Mouse (Mus musculus): ENCODE measurements around the gene Tsen15.

DNA sequence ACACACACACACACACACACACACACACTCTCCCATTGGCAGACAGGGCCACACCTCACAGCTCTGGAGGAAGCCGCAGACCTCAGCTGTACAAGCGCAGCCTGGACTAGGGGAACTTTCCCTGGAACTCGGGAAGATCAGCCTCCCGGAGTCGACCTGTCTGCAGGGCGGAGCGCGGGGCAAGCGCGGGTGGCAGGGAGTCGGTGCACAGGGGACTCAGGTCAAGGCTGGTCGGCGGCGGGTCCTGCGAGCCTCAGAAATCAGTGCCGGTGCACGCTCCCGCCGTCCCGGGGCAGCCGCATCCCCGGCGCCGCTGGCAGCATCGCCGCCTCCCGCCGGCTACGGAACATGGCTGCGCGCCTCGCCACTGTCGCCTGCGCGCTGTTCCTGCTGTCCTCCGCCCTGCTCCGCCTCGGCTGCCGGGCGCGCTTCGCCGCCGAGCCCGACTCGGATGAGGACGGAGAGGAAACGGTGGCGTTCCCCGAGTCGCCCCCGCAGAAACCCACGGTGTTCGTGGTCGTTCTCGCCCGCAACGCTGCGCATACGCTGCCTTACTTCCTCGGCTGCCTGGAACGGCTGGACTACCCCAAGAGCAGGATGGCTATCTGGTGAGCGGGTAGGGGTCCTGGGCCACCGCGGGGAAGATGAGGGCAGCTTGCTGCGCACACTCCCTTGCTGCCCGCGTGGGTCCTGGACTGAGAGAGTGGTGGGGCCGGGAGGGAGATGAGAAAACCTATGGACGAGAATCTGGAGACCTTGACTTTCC is 13.5 kb upstream of the Tsen15 start, which contains the start of gene Colgalt2:
- TF ChIP-seq GATA1 (IDR thresholded peaks at IDR 0.05; ENCODE audit: borderline replicate concordance, low read length) (no peak), FLI1 (IDR thresholded peaks at IDR 0.05; ENCODE audit: low read length) (no peak)

Data from megakaryocyte, embryonic 14.5 days (primary cell).